Mouse (Mus musculus) C2C12 (cell line): ENCODE data around the gene Ogfrl1. TPM values are rescaled to one million over a fixed set of nuclear protein-coding genes. Genes with fewer than 3 reads are reported as not detected.

Experiments used
- H3K27me3 ChIP-seq: one replicate; pipeline ENCODE4 v1.6.1; 2011; ENCODE audit not compliant: control insufficient read depth, insufficient read depth, insufficient read length
- H3K36me3 ChIP-seq: one replicate; pipeline ENCODE4 v1.6.1; 2011; ENCODE audit not compliant: control insufficient read depth, insufficient read depth
- H3K4me3 ChIP-seq: one replicate; pipeline ENCODE4 v1.5.1; 2011; ENCODE audit warnings: mild to moderate bottlenecking, control low read depth; ENCODE audit not compliant: poor library complexity, insufficient read depth, severe bottlenecking
- H3K79me2 ChIP-seq: one replicate; pipeline ENCODE4 v1.6.1; 2011; ENCODE audit not compliant: control insufficient read depth, insufficient read depth
- H3K79me3 ChIP-seq: one replicate; pipeline ENCODE4 v1.6.1; 2011; ENCODE audit warnings: low read depth, control low read depth
- H3ac ChIP-seq: one replicate; pipeline ENCODE3; 2011; ENCODE audit warnings: low read depth; ENCODE audit not compliant: control insufficient read depth, insufficient read length
- CEBPB ChIP-seq: IDR thresholded peaks from one replicate; pipeline ENCODE4 v1.6.1; 2011; ENCODE audit warnings: low read depth, mild to moderate bottlenecking, control low read depth, moderate library complexity
- CTCF ChIP-seq: IDR thresholded peaks from one replicate; pipeline ENCODE4 v1.5.1; 2011; ENCODE audit not compliant: control insufficient read depth, insufficient read depth, insufficient read length
- FOSL1 ChIP-seq: IDR thresholded peaks from one replicate; pipeline ENCODE4 v1.8.0; 2011; ENCODE audit warnings: mild to moderate bottlenecking, low read length; ENCODE audit not compliant: poor library complexity, insufficient read depth, severe bottlenecking
- MAX ChIP-seq: IDR thresholded peaks from one replicate; pipeline ENCODE4 v1.6.1; 2011; ENCODE audit warnings: mild to moderate bottlenecking, control low read depth
- MYOD1 ChIP-seq: IDR thresholded peaks from one replicate; pipeline ENCODE4 v1.6.1; 2011; ENCODE audit warnings: low read depth; ENCODE audit not compliant: control insufficient read depth, insufficient read length
- MYOG ChIP-seq: IDR thresholded peaks from one replicate; pipeline ENCODE4 v1.6.1; 2011; ENCODE audit not compliant: control insufficient read depth, insufficient read length; ENCODE audit errors: extremely low read depth
- USF1 ChIP-seq: IDR thresholded peaks from one replicate; pipeline ENCODE4 v1.6.1; 2011; ENCODE audit warnings: low read depth, mild to moderate bottlenecking, control low read depth, moderate library complexity
- long read RNA-seq, 2 experiments: library from polyadenylated mRNA; unstranded; transcript quantifications; one replicate each; pipeline ENCODE4 v2.0.0; 2019 to 2020
- polyA plus RNA-seq: library from polyadenylated mRNA; unstranded; fragments of >200 nt; fragmentation: generic; extraction: Trizol; gene quantifications from one replicate; pipeline ENCODE4 v1.2.1, GENCODE M21; 2012; ENCODE audit warnings: missing spikeins

Ogfrl1 gene
- polyA plus RNA-seq, result 1.5 TPM
- long read RNA-seq, experiment 1, partial matches to known transcripts, result 1 of 1 reads
- long read RNA-seq, experiment 1, other reads (novel, unspliced or antisense), result 0 of 1 reads
- long read RNA-seq, experiment 2, partial matches to known transcripts, result 0 of 1 reads
- long read RNA-seq, experiment 2, other reads (novel, unspliced or antisense), result 1 of 1 reads

DNA sequence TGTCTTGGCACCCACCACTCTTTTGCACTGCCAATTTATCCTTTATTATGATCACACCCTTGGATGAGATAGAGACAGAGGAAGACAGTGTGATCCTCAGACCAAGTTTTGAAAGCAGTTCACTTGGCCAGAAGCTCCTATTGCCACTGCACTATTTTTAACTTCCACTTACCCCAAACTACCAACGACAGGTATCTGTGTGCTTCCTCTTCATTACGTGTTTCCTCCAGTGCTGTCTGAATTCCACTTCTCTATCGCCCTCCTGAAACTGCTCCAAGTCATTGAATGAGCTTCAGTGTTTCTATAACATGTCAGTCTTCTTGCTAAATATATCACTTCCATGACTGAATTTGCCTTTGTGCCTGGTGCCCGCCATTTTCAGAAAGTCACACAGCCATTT, at the start of gene Ogfrl1:
Gene Ogfrl1 (minus strand): TSS at position 150 of the 400 bp plus-strand sequence.
- no peaks in the 10 kb centered on the region for H3K36me3 ChIP-seq
- no peak within 1 kb of the TSS for H3ac ChIP-seq
- TF ChIP-seq USF1, result no peak
- no peak for TF ChIP-seq FOSL1
- no peak for TF ChIP-seq CTCF
- H3K27me3 ChIP-seq, result no peaks in the 10 kb centered on the region
- no peaks in the 10 kb centered on the region for H3K79me2 ChIP-seq
- H3K79me3 ChIP-seq, result no peaks in the 10 kb centered on the region
- no peak within 1 kb of the TSS for H3K4me3 ChIP-seq

DNA sequence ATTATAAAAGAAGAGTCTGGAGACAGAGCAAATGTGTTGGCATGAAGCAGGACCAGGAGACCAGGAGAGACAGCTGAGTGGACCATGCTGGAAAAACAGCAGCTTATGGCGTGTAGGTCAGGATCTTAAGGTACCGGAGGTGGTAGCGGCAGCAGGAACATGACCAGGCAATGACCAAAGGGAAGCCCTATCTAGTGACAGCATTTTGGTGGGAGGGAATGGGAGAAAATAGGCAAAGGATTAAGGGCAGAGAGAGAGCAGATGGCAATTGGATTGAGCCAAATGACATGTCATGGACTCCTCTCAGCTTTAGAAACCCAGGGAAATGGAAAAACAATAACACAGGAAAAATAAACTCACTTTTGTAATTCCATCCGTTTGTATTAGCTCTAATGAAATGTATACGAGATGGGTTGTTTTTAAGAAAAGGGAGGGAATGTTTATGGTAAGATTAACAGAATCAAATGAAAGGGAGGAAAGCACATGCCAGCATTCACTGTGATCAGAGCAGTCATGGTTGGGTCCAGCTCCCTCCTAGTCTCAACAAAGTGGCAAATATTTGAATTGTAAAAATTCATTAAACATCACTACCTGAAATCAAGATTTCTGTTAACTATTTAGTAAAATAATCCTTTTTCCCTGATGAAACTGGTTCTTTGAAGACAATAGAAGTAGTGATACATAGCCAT, 48.3 kb upstream of the Ogfrl1 start:
- H3K4me3 ChIP-seq, result no peak overlapping the region

DNA sequence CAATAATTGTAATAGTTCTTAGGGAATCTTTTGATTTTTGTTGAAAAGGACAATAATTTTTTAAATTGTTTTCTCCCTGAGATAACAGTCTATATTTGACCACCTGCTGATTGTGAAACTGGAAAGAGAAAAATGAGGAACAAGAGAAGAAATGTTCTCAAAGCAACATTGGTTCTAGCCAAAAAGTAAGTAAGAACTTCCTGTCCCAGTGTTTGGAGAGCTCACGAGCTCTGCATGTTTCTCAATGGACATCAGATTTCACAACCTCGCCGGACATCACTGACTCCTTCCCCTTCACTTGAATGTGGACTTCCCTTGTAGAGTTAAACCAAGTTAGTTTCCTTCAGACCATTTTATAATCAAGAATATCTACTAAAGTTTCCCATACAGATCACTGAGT, 36.0 kb upstream of the Ogfrl1 start:
- TF ChIP-seq FOSL1 (no peak), MAX (no peak), MYOD1 (no peak), USF1 (no peak), CEBPB (no peak), MYOG (no peak), CTCF (no peak)

More for the DNA sequence above, 48.3 kb upstream of the Ogfrl1 start:
- Histone ChIP-seq H3K79me3 (no peaks in the 10 kb centered on the region), H3K36me3 (no peaks in the 10 kb centered on the region), H3ac (no peak overlapping the region), H3K27me3 (no peaks in the 10 kb centered on the region), H3K79me2 (no peaks in the 10 kb centered on the region)
- TF ChIP-seq MYOG, result no peak
- no peak for TF ChIP-seq CEBPB

DNA sequence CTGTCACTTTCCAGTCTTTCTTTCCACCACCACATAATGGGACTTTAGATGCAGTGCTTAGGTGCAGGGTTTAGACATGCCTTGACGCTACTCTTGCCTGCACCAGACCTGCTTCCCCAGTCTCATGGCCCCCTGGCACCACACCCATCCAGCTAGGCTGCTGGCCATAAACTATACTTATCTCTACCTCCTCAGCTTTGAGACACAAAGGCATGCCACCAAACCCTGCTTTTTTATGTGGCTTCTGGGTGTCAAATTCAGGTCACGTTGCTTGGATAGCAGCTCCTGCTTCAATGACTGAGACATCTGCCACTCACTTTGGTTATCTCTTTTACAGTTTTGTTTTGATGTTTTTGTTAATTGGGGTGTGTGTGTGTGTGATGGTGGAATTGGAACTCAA, 28.9 kb upstream of the Ogfrl1 start:
- H3K36me3 ChIP-seq, result no peaks in the 10 kb centered on the region
- H3ac ChIP-seq, result no peak overlapping the region
- H3K4me3 ChIP-seq, result no peak overlapping the region
- H3K79me2 ChIP-seq, result no peaks in the 10 kb centered on the region
- H3K79me3 ChIP-seq, result no peaks in the 10 kb centered on the region
- H3K27me3 ChIP-seq, result no peaks in the 10 kb centered on the region
- TF ChIP-seq MYOG (no peak), CEBPB (no peak), USF1 (no peak), CTCF (no peak), MAX (no peak), MYOD1 (no peak), FOSL1 (no peak)

More for the DNA sequence above, 36.0 kb upstream of the Ogfrl1 start:
- Histone ChIP-seq H3K4me3 (no peak overlapping the region), H3K36me3 (no peaks in the 10 kb centered on the region), H3K79me2 (no peaks in the 10 kb centered on the region), H3ac (no peak overlapping the region), H3K79me3 (no peaks in the 10 kb centered on the region), H3K27me3 (no peaks in the 10 kb centered on the region)

DNA sequence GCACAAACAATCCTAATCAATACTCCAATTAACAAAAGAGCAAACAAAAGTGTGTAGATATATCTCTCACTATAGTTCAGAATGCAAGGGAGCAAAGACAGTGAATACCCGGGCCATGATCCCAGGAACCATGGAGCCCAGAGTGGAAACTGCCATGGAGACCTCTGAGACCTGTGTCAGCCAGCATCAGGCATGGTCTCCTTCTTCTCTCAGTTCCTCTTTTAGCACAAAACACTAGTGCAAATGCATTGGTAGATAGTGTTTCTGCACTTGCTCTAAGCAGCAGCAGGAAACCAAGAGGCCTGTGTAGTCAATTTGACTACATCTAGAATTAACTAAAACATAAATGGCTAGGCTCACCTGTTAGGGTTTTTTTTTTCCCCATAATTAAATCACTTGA, 21.4 kb upstream of the Ogfrl1 start:
- Histone ChIP-seq H3K36me3 (no peaks in the 10 kb centered on the region), H3K79me2 (no peaks in the 10 kb centered on the region), H3K4me3 (no peak overlapping the region), H3K79me3 (no peaks in the 10 kb centered on the region), H3K27me3 (no peaks in the 10 kb centered on the region), H3ac (no peak overlapping the region)
- no peak for TF ChIP-seq MYOG
- no peak for TF ChIP-seq CTCF
- no peak for TF ChIP-seq MAX
- TF ChIP-seq MYOD1, result no peak
- TF ChIP-seq CEBPB, result no peak
- TF ChIP-seq FOSL1, result no peak
- no peak for TF ChIP-seq USF1

DNA sequence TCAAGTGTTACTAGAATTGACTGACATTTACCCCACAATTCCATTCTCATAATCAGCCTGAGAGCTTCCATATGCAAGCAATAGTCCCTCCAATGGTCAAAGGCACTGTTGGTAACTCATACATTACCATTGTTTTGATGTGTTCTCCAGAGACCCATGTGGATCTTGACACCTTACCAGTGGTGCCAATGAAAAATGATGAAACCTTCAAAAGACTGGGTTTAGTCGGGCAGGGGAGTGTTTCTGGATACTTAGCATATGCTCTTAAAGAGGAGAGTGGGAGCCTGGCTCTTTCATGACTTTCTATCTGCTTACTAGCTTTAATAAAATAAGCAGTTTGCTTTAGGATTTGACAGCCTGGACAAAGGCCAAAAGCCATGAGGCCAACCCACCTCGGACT, 20.5 kb upstream of the Ogfrl1 start:
- no peak overlapping the region for H3K4me3 ChIP-seq
- H3K27me3 ChIP-seq, result no peaks in the 10 kb centered on the region
- no peaks in the 10 kb centered on the region for H3K79me2 ChIP-seq
- H3K36me3 ChIP-seq, result no peaks in the 10 kb centered on the region
- TF ChIP-seq CEBPB (no peak), MYOG (no peak), CTCF (no peak), MYOD1 (no peak)
- H3ac ChIP-seq, result no peak overlapping the region
- no peaks in the 10 kb centered on the region for H3K79me3 ChIP-seq
